Mouse (Mus musculus): Measurements from ENCODE around the gene Ube2cbp. TPM values are rescaled to one million over a fixed set of nuclear protein-coding genes. Genes with fewer than 3 reads are reported as not detected.

Ube2cbp gene
- polyA plus RNA-seq, 1 experiment from 2014 or later = 5.3 TPM

GRCm38 (mm10) chr9:86376923-86377322 lies 87.8 kb downstream of the Ube2cbp start:
- H3K27me3 ChIP-seq = no peaks in the 10 kb centered on the region
- DNase-seq (ENCODE audit: low read depth, low spot score) (no peak), ATAC-seq (no peak)
- CTCF ChIA-PET = no interaction called here
- in situ Hi-C loops (cut with MboI; ENCODE audit: low pct_unique_long_range_greater_than_20kb) = no loop called here
- POLR2A ChIA-PET = no interaction called here
- no peak for TF ChIP-seq CTCF (IDR thresholded peaks at IDR 0.05)

GRCm38 (mm10) chr9:86372783-86373567 lies 91.8 kb downstream of the Ube2cbp start:
- ATAC-seq (no peak), DNase-seq (ENCODE audit: low read depth, low spot score) (no peak)
- CTCF ChIA-PET = interaction anchor here (1.6 kb wide), 1 partner anchor 11 kb away, joined by 4 read pairs; no protein-coding TSS in a partner anchor
- H3K27me3 ChIP-seq = no peaks in the 10 kb centered on the region
- in situ Hi-C loops (cut with MboI; ENCODE audit: low pct_unique_long_range_greater_than_20kb) = no loop called here
- POLR2A ChIA-PET = no interaction called here
- TF ChIP-seq CTCF (IDR thresholded peaks at IDR 0.05) = no peak

- no peak for ATAC-seq
- no peak for DNase-seq (ENCODE audit: low read depth, low spot score)
- POLR2A ChIA-PET = no interaction called here
- H3K27me3 ChIP-seq = no peaks in the 10 kb centered on the region
- TF ChIP-seq CTCF (IDR thresholded peaks at IDR 0.05) = no peak
- CTCF ChIA-PET = interaction anchor here (1.6 kb wide), 1 partner anchor 9 kb away, joined by 6 read pairs; no protein-coding TSS in a partner anchor
- in situ Hi-C loops (cut with MboI; ENCODE audit: low pct_unique_long_range_greater_than_20kb) = no loop called here
Observed at GRCm38 (mm10) chr9:86369208-86369607, 95.5 kb downstream of the Ube2cbp start.

- no peaks in the 10 kb centered on the region for H3K27me3 ChIP-seq
- TF ChIP-seq CTCF (IDR thresholded peaks at IDR 0.05) = no peak
- ATAC-seq = no peak
- POLR2A ChIA-PET = no interaction called here
- in situ Hi-C loops (cut with MboI; ENCODE audit: low pct_unique_long_range_greater_than_20kb) = no loop called here
- CTCF ChIA-PET = interaction anchor here (1.0 to 1.6 kb wide), 4 partner anchors 9 to 57 kb away, joined by 3 to 6 read pairs (median 4); no protein-coding TSS in a partner anchor
- peak; percentile 12 for DNase-seq (ENCODE audit: low read depth, low spot score)
Observed at GRCm38 (mm10) chr9:86360536-86360935, 104.2 kb downstream of the Ube2cbp start.

- no peaks in the 10 kb centered on the region for H3K27me3 ChIP-seq
- TF ChIP-seq CTCF (IDR thresholded peaks at IDR 0.05) = no peak
- ChIA-PET CTCF (no interaction called here), POLR2A (no interaction called here)
- no peak for ATAC-seq
- in situ Hi-C loops (cut with MboI; ENCODE audit: low pct_unique_long_range_greater_than_20kb) = no loop called here
- DNase-seq (ENCODE audit: low read depth, low spot score) = no peak
Observed at GRCm38 (mm10) chr9:86355851-86356250, 108.9 kb downstream of the Ube2cbp start.

GRCm38 (mm10) chr9:86351491-86351890 lies 113.3 kb downstream of the Ube2cbp start:
- ChIA-PET CTCF (no interaction called here), POLR2A (no interaction called here)
- no peak for ATAC-seq

GRCm38 (mm10) chr9:86336792-86337191 lies 128.0 kb downstream of the Ube2cbp start:
- in situ Hi-C loops (cut with MboI; ENCODE audit: low pct_unique_long_range_greater_than_20kb) = no loop called here
- no peak for ATAC-seq
- ChIA-PET CTCF (no interaction called here), POLR2A (no interaction called here)
- DNase-seq (ENCODE audit: low read depth, low spot score) = no peak
- no peaks in the 10 kb centered on the region for H3K27me3 ChIP-seq
- no peak for TF ChIP-seq CTCF (IDR thresholded peaks at IDR 0.05)

More at GRCm38 (mm10) chr9:86351491-86351890, 113.3 kb downstream of the Ube2cbp start:
- H3K27me3 ChIP-seq = no peaks in the 10 kb centered on the region
- no peak for TF ChIP-seq CTCF (IDR thresholded peaks at IDR 0.05)
- in situ Hi-C loops (cut with MboI; ENCODE audit: low pct_unique_long_range_greater_than_20kb) = no loop called here
- no peak for DNase-seq (ENCODE audit: low read depth, low spot score)

- in situ Hi-C loops (cut with MboI; ENCODE audit: low pct_unique_long_range_greater_than_20kb) = no loop called here
Observed at GRCm38 (mm10) chr9:86336361-86336760, 128.4 kb downstream of the Ube2cbp start.

GRCm38 (mm10) chr9:86335588-86335987 lies 129.2 kb downstream of the Ube2cbp start:
- TF ChIP-seq CTCF (IDR thresholded peaks at IDR 0.05) = no peak
- in situ Hi-C loops (cut with MboI; ENCODE audit: low pct_unique_long_range_greater_than_20kb) = no loop called here
- POLR2A ChIA-PET = no interaction called here
- CTCF ChIA-PET = no interaction called here
- DNase-seq (ENCODE audit: low read depth, low spot score) (no peak), ATAC-seq (no peak)
- no peaks in the 10 kb centered on the region for H3K27me3 ChIP-seq

More at GRCm38 (mm10) chr9:86336361-86336760, 128.4 kb downstream of the Ube2cbp start:
- no peak for ATAC-seq
- ChIA-PET POLR2A (no interaction called here), CTCF (no interaction called here)
- no peak for DNase-seq (ENCODE audit: low read depth, low spot score)
- no peaks in the 10 kb centered on the region for H3K27me3 ChIP-seq
- TF ChIP-seq CTCF (IDR thresholded peaks at IDR 0.05) = no peak

GRCm38 (mm10) chr9:86334357-86334756 lies 130.4 kb downstream of the Ube2cbp start:
- POLR2A ChIA-PET = no interaction called here
- in situ Hi-C loops (cut with MboI; ENCODE audit: low pct_unique_long_range_greater_than_20kb) = no loop called here
- CTCF ChIA-PET = interaction anchor here (0.7 kb wide), 1 partner anchor 11 kb away, joined by 3 read pairs; no protein-coding TSS in a partner anchor
- DNase-seq (ENCODE audit: low read depth, low spot score) (no peak), ATAC-seq (no peak)
- TF ChIP-seq CTCF (IDR thresholded peaks at IDR 0.05) = no peak
- no peaks in the 10 kb centered on the region for H3K27me3 ChIP-seq

GRCm38 (mm10) chr9:86330591-86330990 lies 134.2 kb downstream of the Ube2cbp start:
- ATAC-seq = no peak
- H3K27me3 ChIP-seq = no peaks in the 10 kb centered on the region
- no peak for TF ChIP-seq CTCF (IDR thresholded peaks at IDR 0.05)
- ChIA-PET CTCF (no interaction called here), POLR2A (no interaction called here)
- DNase-seq (ENCODE audit: low read depth, low spot score) = no peak
- in situ Hi-C loops (cut with MboI; ENCODE audit: low pct_unique_long_range_greater_than_20kb) = no loop called here

All from Patski (cell line).